Mouse (Mus musculus) layer of hippocampus, postnatal 36 days (tissue): ENCODE results near the gene Dkk2. TPM values are rescaled to one million over a fixed set of nuclear protein-coding genes. Genes with fewer than 3 reads are reported as not detected.
A peak's percentile ranks its signal among the peaks of the same experiment; 100 is the strongest.

Experiments
- DNase-seq, 2 experiments: peaks; one replicate each; pipeline ENCODE4 v3.0.0; 2022
- total RNA-seq, 2 experiments: library from RNA; stranded (reverse); gene quantifications; 2 replicates each; pipeline ENCODE4 v1.2.3; 2021

The Dkk2 gene
- total RNA-seq, 2 experiments from 2014 or later = 0.27 to 0.38 TPM

DNA sequence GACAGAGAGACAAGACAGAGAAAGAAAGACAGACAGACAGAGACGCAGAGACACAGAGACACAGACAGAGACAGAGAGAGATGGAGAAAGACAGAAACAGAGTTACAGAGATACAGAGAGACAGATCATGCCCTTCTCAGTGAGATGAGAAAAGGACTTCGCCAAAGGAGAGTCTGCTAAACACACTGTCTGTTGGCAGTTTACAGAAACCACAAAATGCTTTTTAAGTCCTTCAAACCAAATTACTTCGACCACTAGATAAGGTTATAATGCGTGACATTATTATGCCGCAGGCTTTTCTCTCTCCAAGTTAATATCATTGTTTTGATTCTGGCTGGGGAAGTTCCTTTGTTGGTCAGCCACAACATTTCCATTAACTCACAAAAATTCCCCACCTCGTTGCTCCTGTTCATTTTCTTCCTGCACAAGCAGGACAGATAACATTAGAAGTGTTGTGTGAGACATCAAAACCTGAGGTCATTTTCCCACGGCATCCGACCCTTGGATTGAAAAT, 40.2 kb downstream of the Dkk2 start:
- no peak for DNase-seq

DNA sequence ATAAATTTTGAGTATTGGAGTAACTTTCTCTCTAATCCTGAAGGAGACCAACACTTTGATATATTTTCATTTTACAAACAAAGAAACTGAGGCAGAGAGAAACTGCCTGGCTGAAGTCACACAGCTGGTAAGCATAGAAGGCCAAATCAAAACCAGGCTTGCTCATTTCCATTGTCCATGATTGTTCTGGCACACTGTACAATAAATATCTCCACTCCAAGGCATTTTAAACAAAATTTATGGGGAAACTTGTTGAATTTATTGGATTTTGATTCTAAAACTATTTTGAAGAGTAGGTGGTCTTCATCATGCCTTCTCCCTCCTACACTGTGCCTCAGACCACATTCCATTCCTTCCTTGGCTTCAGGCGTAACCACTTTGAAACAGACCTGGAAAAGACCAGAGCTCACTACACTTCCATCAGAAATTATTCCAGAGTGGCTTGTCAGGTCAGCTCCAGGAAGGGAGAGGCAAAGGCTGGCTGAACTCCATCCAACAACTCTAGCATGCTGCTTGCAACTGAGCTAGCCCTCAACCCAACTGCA, 44.7 kb downstream of the Dkk2 start:
- DNase-seq = no peak

DNA sequence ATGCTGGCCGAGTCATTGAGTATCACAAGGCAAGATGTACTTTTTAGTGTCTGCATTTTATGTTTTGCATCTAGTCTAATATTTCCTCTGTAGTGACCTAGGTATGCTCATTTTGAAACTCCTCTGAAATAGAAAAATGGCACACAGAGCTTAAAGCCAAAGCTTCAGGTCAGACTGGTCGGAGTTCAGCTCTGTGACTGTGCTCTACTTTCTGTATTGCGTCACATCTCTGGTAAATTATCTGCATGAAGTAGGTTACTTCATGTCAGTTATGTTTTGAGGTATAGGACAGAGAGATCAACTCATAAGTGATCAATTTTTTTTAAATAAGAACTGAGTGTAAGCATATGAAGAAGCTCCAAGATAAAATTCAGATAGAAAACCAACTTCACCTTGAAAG, 45.7 kb downstream of the Dkk2 start:
- no peak for DNase-seq

GRCm38 (mm10) chr3:132131939-132132338, 46.8 kb downstream of the Dkk2 start:
- no peak for DNase-seq

- no peak for DNase-seq
Measured at GRCm38 (mm10) chr3:132134502-132134901, 49.4 kb downstream of the Dkk2 start.

DNA sequence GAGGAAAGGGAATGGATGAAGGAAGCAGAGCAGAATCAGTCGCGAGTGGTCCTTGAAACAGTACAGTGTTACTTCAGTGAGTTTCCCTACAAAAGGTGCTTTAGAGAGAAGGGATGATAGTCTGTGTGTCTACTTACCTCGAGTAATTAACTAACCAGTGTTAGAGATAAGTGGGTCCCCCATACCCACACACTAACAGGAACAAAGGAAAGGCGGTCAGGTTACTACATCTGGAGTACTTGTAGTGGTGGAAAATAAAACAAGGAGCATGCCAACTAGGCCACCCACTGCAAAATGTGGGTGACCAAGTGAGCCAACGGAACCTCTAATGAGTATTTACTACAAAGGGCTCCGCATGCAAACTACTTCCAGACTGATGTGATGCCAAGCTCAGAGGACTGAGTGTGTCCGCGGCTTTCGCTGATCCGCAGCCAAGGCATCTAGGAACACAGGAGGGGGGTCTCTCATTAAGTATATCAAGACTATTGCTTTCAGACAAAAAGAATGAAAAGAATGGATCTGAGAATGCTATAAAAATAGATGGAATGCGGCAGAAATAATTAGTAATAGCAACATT, 52.8 kb downstream of the Dkk2 start:
- DNase-seq = peak; percentile 5 to 7

DNA sequence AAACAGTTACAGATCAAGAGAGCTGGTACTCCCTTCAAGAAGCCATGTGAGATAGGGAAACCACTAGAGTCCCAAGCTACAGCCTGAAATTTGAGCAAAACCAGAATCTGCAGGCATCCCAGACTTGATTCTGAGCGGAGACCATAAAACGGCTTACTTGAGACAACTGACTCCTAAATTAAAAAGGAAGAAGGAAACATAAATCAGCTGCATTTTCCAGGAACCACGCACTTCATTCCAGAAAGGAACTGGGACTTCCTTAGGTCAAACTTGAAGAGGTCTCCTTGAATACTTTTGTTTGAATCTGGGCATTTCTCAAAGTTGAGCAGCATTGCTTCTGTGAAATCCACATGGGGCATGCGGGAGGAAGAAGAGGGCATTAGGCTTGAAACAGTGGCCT, 55.9 kb downstream of the Dkk2 start:
- no peak for DNase-seq

DNA sequence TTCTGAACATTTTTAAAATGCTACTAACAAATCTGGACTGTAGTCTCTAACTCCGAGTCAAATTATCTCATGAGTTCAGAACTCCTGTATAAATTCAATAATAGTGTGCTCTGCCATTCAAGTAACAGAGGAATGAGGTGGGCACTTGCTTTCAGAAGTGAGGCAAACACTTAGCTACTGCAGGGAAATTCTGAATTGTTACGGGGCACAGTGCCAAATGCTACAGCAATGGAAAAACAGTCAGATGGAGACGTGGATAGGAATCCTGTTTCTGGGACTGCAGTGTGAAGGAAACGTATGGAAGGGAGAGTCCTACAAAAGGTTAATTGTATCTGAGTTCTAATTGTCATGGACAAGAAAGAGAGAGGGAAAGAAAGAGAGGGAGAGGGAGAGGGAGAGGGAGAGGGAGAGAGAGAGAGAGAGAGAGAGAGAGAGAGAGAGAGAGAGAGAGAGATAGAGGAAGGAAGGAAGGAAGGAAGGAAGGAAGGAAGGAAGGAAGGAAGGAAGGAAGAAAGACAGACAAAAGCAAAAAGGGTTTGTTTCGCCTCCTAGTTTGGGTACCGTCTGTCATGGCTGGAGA, 64.4 kb downstream of the Dkk2 start:
- DNase-seq = no peak

GRCm38 (mm10) chr3:132158817-132159216, 73.7 kb downstream of the Dkk2 start:
- DNase-seq = no peak

DNA sequence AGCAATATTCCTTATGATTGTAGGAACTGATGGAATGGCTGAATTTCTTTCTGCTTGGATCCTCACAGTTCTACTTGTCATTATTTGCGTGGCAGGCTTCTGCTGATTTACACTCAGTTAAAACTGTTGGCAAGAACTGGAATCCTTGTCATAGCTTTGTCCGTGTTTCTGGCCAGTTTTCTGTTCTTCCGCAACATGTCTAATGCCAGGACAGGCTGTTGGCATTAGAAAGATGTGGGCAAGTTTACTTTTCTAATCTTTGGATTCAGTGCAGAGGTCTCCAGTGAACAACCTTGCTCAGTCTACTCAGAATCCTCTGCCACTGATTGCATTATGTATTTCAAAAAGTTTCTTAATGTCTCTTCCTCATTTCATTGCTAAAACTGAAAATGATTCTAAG, 83.8 kb downstream of the Dkk2 start:
- DNase-seq = no peak

DNA sequence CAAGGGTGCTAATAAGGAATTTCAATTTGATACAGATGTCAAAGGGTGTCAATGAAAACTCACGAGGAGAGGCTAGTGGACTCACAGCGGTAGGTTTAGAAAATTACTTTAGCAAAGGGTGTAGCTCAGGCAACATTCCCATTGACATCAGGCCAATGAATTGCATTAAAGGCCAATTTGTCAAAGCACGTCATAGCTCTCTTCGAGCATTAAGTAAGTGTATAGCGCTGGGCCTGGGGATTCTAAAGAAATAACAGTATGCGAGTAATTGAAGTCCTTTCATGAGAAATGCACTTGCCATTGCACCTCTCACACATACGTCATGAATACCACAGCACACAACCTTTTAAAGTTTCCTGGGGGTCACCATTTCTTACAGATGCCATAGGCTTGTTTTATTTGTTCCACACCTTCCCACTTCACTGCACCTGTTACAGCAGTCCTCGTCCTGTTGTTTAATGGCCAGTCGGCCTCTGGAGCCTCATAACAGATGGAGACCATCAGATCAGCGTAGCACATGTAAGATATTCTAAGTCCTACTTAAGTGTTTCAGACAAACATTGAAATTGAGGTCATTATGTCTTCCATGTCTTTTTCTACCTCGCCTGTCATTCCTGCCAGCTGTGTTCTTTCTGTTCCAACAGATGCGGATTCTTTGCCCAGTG, 101.9 kb downstream of the Dkk2 start:
- no peak for DNase-seq

GRCm38 (mm10) chr3:132201950-132202349, 116.9 kb downstream of the Dkk2 start:
- no peak for DNase-seq

DNA sequence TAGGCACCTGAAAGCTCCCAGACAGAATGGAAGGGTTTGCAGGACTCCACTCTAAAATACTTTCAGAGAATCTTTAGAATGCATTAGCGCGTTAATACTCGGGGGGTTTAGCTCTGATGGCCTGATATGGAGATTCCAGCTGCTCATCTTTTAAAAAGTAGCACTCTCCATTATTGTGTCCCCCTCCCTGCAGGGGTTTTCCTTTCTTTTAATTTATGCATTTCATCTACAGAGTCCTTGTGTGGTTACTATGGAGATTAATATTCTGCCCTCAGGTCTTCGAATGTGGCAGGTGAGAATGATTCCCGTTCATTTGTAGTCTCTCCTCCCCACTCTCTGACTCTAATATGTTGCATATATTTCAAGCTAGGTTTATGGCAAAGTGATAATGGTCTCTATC, 117.6 kb downstream of the Dkk2 start:
- DNase-seq = no peak

GRCm38 (mm10) chr3:132207469-132207868, 122.4 kb downstream of the Dkk2 start:
- peak; percentile 8 to 34 for DNase-seq

DNA sequence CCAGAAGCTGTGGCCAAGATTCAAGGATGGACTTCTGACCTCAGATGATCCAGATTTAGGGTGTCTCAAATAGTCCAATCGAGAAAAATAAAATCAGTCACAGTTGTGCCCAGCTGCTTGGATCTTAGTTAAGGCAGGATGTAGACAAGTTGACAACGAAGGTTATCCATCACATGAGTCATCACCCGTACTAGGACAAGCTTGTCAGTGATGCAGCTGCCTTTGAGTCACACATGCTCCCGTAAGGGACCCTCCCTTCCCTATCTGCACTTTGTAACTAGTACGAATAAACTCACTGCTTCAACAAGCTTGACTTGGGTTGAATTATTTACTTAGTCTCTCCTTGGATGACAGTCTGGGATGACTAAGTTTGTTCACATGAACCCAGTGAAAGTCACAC, 126.2 kb downstream of the Dkk2 start:
- DNase-seq = no peak

- no peak for DNase-seq
Measured at GRCm38 (mm10) chr3:132219977-132220487, 134.9 kb downstream of the Dkk2 start.

- no peak for DNase-seq
Measured at GRCm38 (mm10) chr3:132227622-132228021, 142.5 kb downstream of the Dkk2 start.
